Mouse (Mus musculus) forebrain, embryonic 10.5 days (tissue): Measurements from ENCODE around the gene Abcd3. TPM values are rescaled to one million over a fixed set of nuclear protein-coding genes. Genes with fewer than 3 reads are reported as not detected.
"Not testable (repeated sequence)": the region's sequence is repeated elsewhere in the genome, so short reads cannot be mapped to it uniquely, and the experiment has no call there.

Experiments
- DNase-seq: peaks from one replicate; pipeline ENCODE4 v3.0.0-alpha.2; 2017; ENCODE audit warnings: low spot score; ENCODE audit errors: extremely low spot score
- H3K27ac ChIP-seq: fragments of 300-500 bp; sonication (generic); 2 replicates; pipeline ENCODE4 v1.5.1; 2016; ENCODE audit warnings: mild to moderate bottlenecking
- H3K27me3 ChIP-seq: fragments of 300-500 bp; sonication (generic); 2 replicates; pipeline ENCODE4 v1.6.1; 2016; ENCODE audit warnings: mild to moderate bottlenecking; ENCODE audit not compliant: poor library complexity, severe bottlenecking
- H3K36me3 ChIP-seq: fragments of 300-500 bp; sonication (generic); replicated peaks from 2 replicates; pipeline ENCODE4 v1.6.1; 2016; ENCODE audit warnings: mild to moderate bottlenecking, moderate library complexity
- H3K4me1 ChIP-seq: fragments of 300-500 bp; sonication (generic); 2 replicates; pipeline ENCODE4 v1.6.1; 2016
- H3K4me3 ChIP-seq: fragments of 300-500 bp; sonication (generic); 2 replicates; pipeline ENCODE4 v1.5.1; 2016; ENCODE audit warnings: mild to moderate bottlenecking, moderate library complexity
- H3K9me3 ChIP-seq: fragments of 300-500 bp; sonication (generic); 2 replicates; pipeline ENCODE4 v1.6.1; 2016; ENCODE audit warnings: mild to moderate bottlenecking, moderate library complexity
- WGBS: fragments of 180-500 bp; shearing (Covaris S2); methylation state at CpG from one replicate; pipeline ENCODE4 v1.1.7; 2016; 5-methylcytosine and 5-hydroxymethylcytosine counted together
- polyA plus RNA-seq: library from polyadenylated mRNA; unstranded; fragments of >200 nt; fragmentation: Nextera tagmentation; extraction: Ambion mirVana; gene quantifications from 2 replicates; pipeline ENCODE4 v1.2.1, GENCODE M21; 2016

The Abcd3 gene
- polyA plus RNA-seq, 1 experiment from 2014 or later, result 45.6 TPM

DNA sequence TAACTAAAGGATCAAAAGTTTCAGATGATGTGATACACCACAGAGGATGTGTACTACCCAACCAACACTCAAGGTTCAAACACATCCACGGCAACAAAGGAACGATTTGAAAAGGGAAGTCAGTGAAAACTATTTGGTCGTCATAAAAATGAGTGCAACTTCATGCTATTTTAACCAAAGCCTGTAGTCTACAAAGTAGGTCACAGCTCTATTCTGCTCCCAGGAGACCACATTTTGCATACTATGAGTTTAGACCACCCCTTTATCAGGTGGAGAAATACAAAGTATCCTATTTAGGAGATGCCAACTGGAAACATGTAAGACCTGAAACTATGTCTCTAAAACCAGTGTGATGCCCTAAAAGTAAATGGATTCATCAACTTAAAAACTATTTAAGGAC is 6.9 kb downstream of the Abcd3 start:
- H3K4me3 ChIP-seq, result no peak overlapping the region
- H3K9me3 ChIP-seq, result no peaks in the 10 kb centered on the region
- no peaks in the 10 kb centered on the region for H3K27me3 ChIP-seq
- WGBS, result 91% methylated on average over 3 of the region's 3 CpGs
- peaks cover 3% of the 10 kb centered on the region; the same call in 1 of the 2 replicates for H3K36me3 ChIP-seq
- no peak overlapping the region for H3K27ac ChIP-seq
- no peak for DNase-seq
- peaks cover 7% of the 10 kb centered on the region; the same call in 1 of the 2 replicates for H3K4me1 ChIP-seq

DNA sequence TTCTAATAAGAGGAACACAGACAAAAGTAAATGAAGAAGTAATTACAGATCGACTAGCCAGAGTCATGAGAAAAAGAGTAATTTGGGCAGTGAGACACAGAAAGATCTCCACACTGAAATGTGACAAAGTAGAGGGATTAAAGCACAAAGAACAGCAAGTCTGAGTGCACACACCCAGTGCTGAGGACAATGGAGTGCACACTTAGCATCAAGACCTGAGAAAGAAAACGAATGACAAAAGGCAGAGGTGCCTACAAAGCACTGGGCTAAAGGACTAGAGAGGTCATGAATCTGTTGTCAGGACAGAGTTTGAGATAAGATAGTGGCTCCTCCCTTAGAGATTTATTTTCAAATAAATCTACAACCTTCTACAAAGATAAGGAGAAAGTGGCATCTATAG is 20.9 kb downstream of the Abcd3 start:
- no peak for DNase-seq
- 55% methylated on average over 2 of the region's 2 CpGs for WGBS
- H3K4me1 ChIP-seq, result peaks cover 14% of the 10 kb centered on the region
- H3K27ac ChIP-seq, result no peak overlapping the region
- H3K4me3 ChIP-seq, result no peak overlapping the region
- peaks cover 4% of the 10 kb centered on the region for H3K36me3 ChIP-seq
- H3K9me3 ChIP-seq, result no peaks in the 10 kb centered on the region
- no peaks in the 10 kb centered on the region for H3K27me3 ChIP-seq

DNA sequence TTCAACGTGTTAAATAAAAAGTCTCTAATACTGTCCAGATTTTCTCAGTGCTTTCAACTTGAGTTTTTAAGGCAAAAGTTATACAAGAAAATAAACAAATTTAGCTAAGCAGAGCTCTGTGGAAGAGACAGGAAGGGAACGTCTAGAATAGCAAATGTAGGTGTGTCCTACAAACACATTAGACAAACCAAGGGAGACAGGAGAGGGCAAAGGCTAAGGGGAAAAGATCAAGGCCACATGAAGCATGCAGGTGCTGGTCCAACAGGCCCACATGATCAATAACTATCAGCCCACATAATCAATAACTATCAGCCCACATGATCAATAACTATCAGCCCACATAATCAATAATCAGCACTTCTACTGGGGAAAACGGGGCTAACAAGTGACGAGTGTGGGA is 22.9 kb downstream of the Abcd3 start:
- no peaks in the 10 kb centered on the region for H3K27me3 ChIP-seq
- H3K4me3 ChIP-seq, result no peak overlapping the region
- peaks cover 14% of the 10 kb centered on the region for H3K4me1 ChIP-seq
- DNase-seq, result no peak
- no peak overlapping the region for H3K27ac ChIP-seq
- H3K36me3 ChIP-seq, result peaks cover 4% of the 10 kb centered on the region
- 87% methylated on average over 4 of the region's 4 CpGs for WGBS
- no peaks in the 10 kb centered on the region for H3K9me3 ChIP-seq

DNA sequence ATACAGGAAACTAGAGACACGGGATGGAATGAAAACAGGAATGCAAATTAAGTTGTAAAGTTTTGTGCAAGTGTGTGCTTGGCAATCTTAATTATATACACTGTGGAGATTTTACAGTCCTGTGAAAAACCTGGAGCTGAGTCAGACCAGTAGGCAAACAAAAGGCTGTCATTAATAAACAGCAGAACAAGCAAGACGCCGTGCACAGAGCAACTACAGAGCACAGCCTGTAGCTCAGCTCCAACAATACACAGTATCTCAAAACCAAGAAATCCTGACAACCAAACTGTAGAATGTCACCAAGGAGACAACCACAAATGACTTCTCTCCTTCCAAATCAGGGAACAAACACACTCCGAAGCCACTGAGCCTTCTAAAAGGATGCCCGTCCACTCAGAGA is 24.7 kb downstream of the Abcd3 start:
- 91% methylated on average over 5 of the region's 5 CpGs for whole genome bisulfite sequencing
- H3K27ac ChIP-seq, result no peak overlapping the region
- no peak overlapping the region for H3K4me3 ChIP-seq
- no peaks in the 10 kb centered on the region for H3K9me3 ChIP-seq
- H3K36me3 ChIP-seq, result peaks cover 4% of the 10 kb centered on the region
- H3K4me1 ChIP-seq, result peaks cover 12% of the 10 kb centered on the region
- no peaks in the 10 kb centered on the region for H3K27me3 ChIP-seq
- DNase-seq, result no peak

DNA sequence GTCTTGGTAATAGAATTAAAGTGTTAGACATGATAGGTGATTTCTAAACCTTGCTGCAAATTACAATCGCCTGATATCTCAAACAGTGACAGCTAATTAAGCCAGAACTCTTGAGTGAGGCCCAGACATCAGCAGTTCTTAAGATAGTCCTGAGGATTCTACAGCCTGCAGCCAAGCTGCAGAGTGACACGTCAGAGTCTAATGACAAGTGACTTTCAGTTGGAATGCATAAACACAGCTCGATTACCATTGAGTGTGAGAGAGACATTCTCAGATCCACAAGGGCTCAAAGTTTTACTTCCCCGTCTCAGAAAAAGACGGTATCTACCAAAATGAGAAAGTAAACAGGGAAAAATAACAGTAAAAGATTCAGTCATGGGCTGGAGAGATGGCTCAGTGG is 25.3 kb downstream of the Abcd3 start:
- no peaks in the 10 kb centered on the region for H3K9me3 ChIP-seq
- no peak overlapping the region for H3K4me3 ChIP-seq
- DNase-seq, result no peak
- H3K4me1 ChIP-seq, result peaks cover 8% of the 10 kb centered on the region
- no peak overlapping the region for H3K27ac ChIP-seq
- H3K36me3 ChIP-seq, result peaks cover 4% of the 10 kb centered on the region
- H3K27me3 ChIP-seq, result no peaks in the 10 kb centered on the region
- 82% methylated on average over 5 of the region's 5 CpGs for WGBS

DNA sequence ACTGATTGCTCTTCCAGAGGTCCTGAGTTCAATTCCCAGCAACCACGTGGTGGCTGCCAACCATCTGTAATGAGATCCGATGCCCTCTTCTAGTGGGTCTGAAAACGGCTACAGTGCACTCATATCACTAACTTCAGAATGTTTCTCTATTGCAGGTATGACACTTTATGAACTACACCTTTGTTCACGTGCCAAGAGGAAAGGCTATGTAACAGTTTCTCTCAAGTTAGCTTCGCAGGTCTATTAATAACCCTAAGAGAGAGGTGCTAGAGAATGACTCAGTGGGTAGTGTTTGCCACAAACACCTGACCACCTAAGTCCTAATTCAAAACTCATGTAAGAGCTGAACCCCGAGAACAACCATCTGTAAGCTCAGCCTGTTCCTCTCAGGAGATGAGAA is 32.1 kb downstream of the Abcd3 start:
- H3K27me3 ChIP-seq, result no peaks in the 10 kb centered on the region
- WGBS, result 92% methylated on average over 6 of the region's 6 CpGs
- H3K27ac ChIP-seq, result no peak overlapping the region
- DNase-seq, result no peak
- H3K36me3 ChIP-seq, result peaks cover 5% of the 10 kb centered on the region
- no peaks in the 10 kb centered on the region for H3K4me1 ChIP-seq
- H3K9me3 ChIP-seq, result no peaks in the 10 kb centered on the region
- H3K4me3 ChIP-seq, result no peak overlapping the region

DNA sequence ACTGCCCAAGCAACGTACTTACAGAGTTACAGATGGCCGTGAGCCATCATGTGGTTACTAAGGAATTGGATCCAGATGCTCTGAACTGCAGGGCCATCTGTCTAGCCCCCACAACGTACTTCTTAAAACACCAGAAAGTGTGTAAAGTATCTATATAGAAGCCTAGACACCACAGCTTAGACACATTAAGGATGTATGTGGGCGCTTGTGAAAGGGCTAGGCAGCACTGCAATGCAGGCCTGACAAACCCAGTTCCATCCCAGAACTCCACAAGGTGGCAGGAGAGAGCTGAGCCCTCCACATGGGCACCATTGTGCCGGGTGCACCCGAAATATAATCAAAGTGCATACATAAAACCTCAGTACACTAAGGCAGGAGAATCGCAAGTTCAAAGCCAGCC is 37.2 kb downstream of the Abcd3 start:
- no peaks in the 10 kb centered on the region for H3K9me3 ChIP-seq
- H3K27ac ChIP-seq, result no peak overlapping the region
- H3K4me1 ChIP-seq, result no peaks in the 10 kb centered on the region
- H3K36me3 ChIP-seq, result peaks cover 18% of the 10 kb centered on the region
- H3K4me3 ChIP-seq, result no peak overlapping the region
- DNase-seq, result peak; percentile 53
- 63% methylated on average over 7 of the region's 7 CpGs for WGBS
- H3K27me3 ChIP-seq, result no peaks in the 10 kb centered on the region

DNA sequence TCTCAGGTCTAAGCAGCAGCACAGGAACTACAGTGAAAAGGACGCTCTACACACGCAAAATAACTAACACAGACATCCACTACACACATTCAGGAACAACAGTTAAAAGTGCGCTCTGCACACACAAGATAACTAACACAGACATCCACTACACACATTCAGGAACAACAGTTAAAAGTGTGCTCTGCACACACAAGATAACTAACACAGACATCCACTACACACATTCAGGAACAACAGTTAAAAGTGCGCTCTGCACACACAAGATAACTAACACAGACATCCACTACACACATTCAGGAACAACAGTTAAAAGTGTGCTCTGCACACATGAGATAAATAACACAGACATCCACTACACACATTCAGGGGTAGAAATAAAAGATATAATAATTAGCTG is 41.8 kb downstream of the Abcd3 start:
- WGBS, result 97% methylated on average over 4 of the region's 4 CpGs
- not testable (repeated sequence) for DNase-seq, H3K4me1 ChIP-seq, H3K4me3 ChIP-seq, H3K9me3 ChIP-seq, H3K27ac ChIP-seq, H3K27me3 ChIP-seq
- peaks cover 55% of the 10 kb centered on the region for H3K36me3 ChIP-seq

DNA sequence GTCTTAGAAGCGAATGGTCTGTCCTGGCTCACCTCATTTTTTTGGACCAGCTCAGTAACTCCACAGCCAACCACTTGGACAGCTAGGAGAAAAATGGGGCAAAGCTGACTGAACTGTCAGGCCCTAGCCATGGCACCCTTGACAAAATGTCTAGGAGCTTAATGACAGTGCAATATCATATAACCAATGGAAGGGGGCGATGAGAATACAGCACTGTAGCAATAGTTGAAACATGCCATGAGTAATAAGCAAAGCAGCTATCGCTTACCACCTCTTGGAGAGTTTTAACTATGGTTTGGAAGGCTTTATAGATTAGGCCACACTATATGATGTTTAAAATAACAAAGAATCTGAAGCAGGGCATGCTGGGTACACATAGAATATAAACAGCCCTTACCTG is 46.3 kb downstream of the Abcd3 start:
- WGBS, result 93% methylated on average over 3 of the region's 3 CpGs
- H3K9me3 ChIP-seq, result no peaks in the 10 kb centered on the region
- peaks cover 86% of the 10 kb centered on the region for H3K36me3 ChIP-seq
- no peaks in the 10 kb centered on the region for H3K27me3 ChIP-seq
- H3K4me1 ChIP-seq, result no peaks in the 10 kb centered on the region
- no peak for DNase-seq
- no peak overlapping the region for H3K4me3 ChIP-seq
- H3K27ac ChIP-seq, result no peak overlapping the region

DNA sequence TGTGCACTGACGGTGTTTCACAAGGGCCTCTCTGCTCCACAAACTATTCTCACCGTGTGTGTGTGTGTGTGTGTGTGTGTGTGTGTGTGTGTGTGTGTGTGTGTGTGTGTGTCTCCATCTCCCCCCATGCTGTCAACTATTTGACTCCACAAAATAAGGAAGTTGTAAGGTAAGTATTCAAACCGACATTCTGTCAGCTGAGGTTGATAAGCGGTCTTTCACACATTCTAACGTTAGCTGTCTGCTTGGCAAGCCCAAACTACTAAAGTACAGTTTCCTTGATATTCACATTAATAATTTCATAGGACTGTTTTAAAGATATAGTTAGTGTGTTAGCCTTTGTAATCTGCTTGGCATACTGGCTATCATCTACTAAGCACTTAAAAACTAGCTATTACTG is 48.3 kb downstream of the Abcd3 start:
- H3K4me1 ChIP-seq, result no peaks in the 10 kb centered on the region
- no peaks in the 10 kb centered on the region for H3K27me3 ChIP-seq
- H3K4me3 ChIP-seq, result no peak overlapping the region
- WGBS, result 94% methylated on average over 5 of the region's 5 CpGs
- peaks cover 77% of the 10 kb centered on the region for H3K36me3 ChIP-seq
- H3K27ac ChIP-seq, result no peak overlapping the region
- H3K9me3 ChIP-seq, result no peaks in the 10 kb centered on the region
- no peak for DNase-seq

DNA sequence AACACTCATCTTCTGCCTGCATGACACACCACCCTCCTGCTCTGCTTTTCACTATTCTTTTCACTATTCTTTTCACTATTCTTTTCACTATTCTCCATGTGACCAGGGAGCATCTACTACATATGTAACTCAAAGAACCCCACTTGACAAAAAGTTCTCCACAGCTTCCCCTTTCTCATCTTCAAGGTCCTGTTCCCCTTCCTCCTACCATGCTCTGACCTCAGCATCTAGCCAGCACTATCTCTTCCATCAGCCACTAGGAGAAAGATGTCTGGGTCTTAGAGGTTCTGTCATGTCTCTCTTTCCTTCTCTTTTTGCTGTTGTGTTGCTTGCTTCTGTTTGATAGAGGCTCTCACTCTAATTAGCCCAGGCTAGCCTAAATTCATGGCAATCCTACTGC is 49.1 kb downstream of the Abcd3 start:
- Histone ChIP-seq H3K27ac (no peak overlapping the region), H3K9me3 (no peaks in the 10 kb centered on the region), H3K4me3 (no peak overlapping the region), H3K36me3 (peaks cover 70% of the 10 kb centered on the region), H3K27me3 (no peaks in the 10 kb centered on the region), H3K4me1 (no peaks in the 10 kb centered on the region)
- no peak for DNase-seq

DNA sequence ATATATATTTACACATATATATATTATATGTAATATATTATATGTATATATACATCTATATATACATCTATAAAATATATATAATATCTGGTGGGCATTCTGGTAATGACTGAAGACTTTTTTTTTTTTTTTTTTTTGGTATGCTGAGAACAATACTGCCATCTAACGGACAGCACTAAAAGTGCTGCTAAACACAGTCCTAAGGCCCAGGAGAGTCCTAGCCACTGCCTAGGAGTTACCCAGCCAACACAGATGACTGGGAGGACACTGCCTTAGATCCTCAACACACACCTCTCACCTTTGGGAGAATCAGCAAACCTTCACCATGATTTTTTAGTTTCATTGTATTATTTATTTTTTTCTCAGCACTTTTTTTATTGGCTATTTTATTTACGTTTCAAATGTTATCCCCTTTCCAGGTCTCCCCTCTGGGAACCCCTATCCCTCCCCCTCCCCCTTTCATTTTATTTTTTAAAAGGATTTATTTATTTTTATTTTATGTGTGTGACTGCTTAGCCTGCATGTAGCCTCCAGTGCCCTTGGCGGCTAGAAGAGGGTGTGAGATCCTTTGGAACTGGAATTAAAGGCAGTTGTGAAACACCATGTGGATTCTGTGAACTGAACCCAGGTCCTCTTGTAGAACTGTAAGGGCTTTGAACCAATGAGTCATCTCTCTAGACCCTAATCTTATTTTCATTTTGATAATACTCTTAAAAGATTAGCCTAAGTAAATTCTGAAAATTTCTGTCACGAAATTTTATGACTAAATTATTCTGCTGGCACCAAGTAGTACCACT is 52.8 kb downstream of the Abcd3 start:
- no peaks in the 10 kb centered on the region for H3K9me3 ChIP-seq
- peaks cover 52% of the 10 kb centered on the region for H3K36me3 ChIP-seq
- no peak overlapping the region for H3K27ac ChIP-seq
- 67% methylated on average over 4 of the region's 4 CpGs for WGBS
- DNase-seq, result no peak
- no peaks in the 10 kb centered on the region for H3K4me1 ChIP-seq
- no peak overlapping the region for H3K4me3 ChIP-seq
- no peaks in the 10 kb centered on the region for H3K27me3 ChIP-seq

DNA sequence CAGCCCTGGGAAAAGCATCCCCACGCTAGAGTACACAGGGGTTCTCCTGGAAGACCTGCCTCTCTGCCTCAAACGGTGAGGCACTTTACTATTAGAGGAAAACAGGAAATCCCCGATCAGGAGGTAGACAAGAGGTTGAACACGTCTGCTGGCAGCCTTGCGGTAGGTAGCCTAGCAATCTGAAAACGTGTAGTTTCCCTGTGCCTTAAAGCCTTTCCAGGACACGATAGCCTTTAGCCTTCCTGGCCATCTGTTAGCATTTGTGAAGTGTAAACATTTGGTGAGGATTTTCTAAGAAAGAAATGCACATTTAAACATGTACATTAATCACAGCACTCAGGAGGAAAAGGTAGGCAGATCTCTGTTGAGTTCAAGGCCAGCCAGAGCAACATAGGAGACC is 56.7 kb downstream of the Abcd3 start:
- H3K4me3 ChIP-seq, result no peak overlapping the region
- H3K27ac ChIP-seq, result no peak overlapping the region
- H3K4me1 ChIP-seq, result peaks cover 9% of the 10 kb centered on the region
- H3K27me3 ChIP-seq, result no peaks in the 10 kb centered on the region
- WGBS, result 86% methylated on average over 7 of the region's 7 CpGs
- DNase-seq, result no peak
- no peaks in the 10 kb centered on the region for H3K9me3 ChIP-seq
- H3K36me3 ChIP-seq, result peaks cover 16% of the 10 kb centered on the region

DNA sequence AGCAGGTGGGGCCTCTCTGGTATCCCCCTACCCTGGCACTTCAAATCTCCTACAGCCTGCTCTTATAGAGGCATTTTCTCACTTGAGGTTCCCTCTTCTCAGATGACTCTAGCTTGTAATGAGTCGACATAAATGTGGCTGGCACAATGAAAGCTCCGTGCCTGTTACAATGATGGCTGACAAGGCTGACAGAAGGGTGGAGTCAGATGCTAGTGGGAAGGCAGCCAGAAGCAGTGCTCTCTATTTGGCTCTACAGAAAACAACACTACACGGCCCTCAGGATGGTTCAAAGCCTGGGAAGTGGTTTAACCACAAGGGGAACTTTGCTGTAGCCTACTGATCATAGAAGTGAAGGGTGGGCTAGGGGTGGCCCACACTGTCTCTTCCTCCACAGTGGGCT is 60.0 kb downstream of the Abcd3 start:
- H3K4me3 ChIP-seq, result no peak overlapping the region

More for the DNA sequence above, 60.0 kb downstream of the Abcd3 start:
- H3K27me3 ChIP-seq, result no peaks in the 10 kb centered on the region
- WGBS, result 63% methylated on average over 3 of the region's 3 CpGs
- peaks cover 12% of the 10 kb centered on the region for H3K36me3 ChIP-seq
- H3K9me3 ChIP-seq, result no peaks in the 10 kb centered on the region
- DNase-seq, result no peak
- H3K27ac ChIP-seq, result 0 out of 2 replicates have a peak overlapping the region, but pooled peaks have one; percentile 20
- peaks cover 9% of the 10 kb centered on the region for H3K4me1 ChIP-seq
